Mouse (Mus musculus) induced T-regulatory cell, adult 2 months (primary cell): ENCODE results near the gene Cib3.
A peak's percentile ranks its signal among the peaks of the same experiment; 100 is the strongest.

Source experiments
- DNase-seq: peaks from one replicate; pipeline ENCODE4 v3.0.0-alpha.2; 2012; ENCODE audit warnings: low read depth

Cib3 gene

DNA sequence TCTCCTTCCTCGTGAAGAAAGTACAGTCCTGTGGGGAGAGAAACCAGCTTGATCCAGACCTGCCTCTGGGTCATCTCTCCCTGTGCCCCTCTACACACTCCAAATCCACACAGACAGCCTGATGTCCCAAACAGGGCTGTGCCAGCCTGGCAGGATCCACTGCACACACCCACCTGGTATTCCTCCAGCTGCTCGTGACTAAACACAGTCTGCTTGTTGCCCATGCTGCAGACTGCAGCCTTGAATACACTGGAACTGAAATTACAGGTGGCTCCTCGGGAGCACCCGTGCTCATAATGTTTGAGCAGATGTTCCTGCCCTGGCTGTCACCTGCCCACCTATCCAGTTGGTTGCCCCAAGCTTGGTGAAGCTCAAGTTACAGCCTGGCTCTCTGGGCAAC, at the start of gene Cib3:
Gene Cib3 (minus strand): TSS at position 87 of the 400 bp plus-strand sequence.
- DNase-seq, result no peak

DNA sequence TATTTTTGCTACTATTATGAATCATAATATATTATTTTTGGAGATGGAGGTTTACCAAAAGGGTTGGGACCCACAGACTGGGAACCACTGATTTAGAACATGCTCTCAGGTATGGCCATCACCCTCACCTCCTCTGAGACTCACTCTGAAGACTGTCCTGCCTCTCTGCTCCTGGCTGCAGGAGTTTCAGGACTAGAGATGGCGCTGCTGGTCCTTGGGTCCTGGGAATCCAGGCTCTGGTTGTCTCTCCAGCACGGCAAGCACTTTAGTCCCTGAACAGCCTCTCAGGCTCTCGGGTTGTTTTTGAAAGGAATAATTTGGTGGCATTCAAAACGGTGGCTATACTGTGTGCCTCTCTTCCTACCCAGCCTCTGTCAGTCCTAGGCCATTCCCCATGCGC, 49.2 kb upstream of the Cib3 start:
- no peak for DNase-seq

DNA sequence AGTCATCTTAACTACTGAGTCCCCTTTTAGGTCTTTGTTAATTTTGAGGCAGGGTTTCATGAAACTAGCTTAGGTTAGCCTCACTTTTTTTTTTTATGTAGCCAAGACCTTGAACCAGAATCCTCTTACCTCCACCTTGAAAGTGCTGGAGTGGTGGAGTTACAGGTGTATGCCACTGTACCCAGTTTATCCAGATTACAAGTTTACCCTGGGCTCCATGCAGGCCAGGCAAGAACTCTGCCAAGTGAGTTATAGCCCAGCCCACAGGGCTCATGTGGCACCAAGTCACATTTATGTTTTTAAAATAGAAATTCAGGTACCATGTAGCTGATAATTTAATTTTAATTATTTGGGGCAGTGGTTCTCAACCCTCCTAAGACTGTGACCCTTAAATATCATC, 48.8 kb upstream of the Cib3 start:
- DNase-seq, result no peak

- DNase-seq, result peak; percentile 92
Measured at GRCm38 (mm10) chr8:72261019-72261418, 48.4 kb upstream of the Cib3 start.

GRCm38 (mm10) chr8:72260585-72260984, 47.9 kb upstream of the Cib3 start:
- DNase-seq, result peak; percentile 75

DNA sequence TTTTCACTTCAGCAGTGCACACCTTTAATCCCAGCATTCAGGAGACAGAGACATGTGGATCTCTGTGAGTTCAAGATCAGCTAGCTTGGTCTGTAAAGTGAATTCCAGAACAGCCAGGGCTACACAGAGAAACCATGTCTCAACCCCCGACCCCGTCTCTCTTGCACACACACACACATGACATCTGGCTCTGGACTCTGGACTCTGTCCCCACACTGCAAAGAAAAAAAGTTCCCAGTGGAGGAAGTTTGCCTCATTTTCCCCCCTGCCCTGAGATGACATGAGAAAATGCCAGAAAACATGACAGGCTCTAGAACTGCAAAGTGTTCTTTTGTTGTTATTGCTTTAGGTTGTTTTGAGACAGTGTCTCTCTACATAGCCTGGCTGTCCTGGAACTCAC, 47.2 kb upstream of the Cib3 start:
- DNase-seq, result no peak

GRCm38 (mm10) chr8:72257902-72258238, 45.2 kb upstream of the Cib3 start:
- no peak for DNase-seq

GRCm38 (mm10) chr8:72257171-72257901, 44.7 kb upstream of the Cib3 start:
- peak; percentile 58 for DNase-seq

GRCm38 (mm10) chr8:72244610-72245009, 32.0 kb upstream of the Cib3 start:
- no peak for DNase-seq

DNA sequence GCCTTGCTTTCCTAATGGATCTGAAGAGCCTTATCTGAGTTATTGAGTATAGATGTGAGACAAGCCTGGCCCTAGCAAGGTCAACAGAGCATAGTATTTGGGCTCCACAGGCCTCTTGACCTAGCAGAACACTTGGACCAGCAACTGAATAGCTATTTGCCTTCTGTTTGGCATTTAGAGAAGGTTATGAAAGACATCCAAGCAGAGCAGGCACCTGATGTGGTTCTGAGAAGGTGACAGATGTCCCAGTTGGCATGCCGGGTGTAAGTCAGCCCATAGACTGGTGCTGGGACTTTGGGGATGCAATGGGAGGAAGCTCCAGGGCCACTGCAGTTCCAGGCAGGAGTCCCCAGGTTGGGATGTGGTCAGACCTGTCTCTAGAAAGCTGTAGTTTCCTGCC, 29.6 kb upstream of the Cib3 start:
- DNase-seq, result no peak

GRCm38 (mm10) chr8:72240951-72241350, 28.3 kb upstream of the Cib3 start:
- peak; percentile 44 for DNase-seq

DNA sequence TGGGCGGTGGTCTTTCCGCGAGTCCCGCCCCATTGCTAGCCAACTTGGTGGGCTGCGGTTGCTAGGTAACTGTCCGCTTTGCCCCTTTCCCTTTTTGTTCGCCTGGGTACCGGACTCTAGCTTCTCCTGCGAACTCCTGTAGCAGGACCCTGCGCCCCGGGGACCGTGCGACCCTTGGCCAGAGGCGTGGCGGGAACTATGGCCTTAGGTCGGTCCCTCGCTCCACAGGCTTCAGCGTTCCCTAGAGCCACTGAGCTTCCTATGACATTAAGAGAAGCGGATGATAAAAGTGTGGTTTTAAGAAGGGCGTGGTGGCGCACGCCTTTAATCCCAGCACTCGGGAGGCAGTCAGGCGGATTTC, 27.7 kb upstream of the Cib3 start:
- DNase-seq, result no peak

- peak; percentile 100 for DNase-seq
Measured at GRCm38 (mm10) chr8:72239499-72240402, 27.1 kb upstream of the Cib3 start, which contains the start of gene Ap1m1. Ap1m1 (plus strand) TSS chr8:72240018.

- DNase-seq, result no peak
Measured at GRCm38 (mm10) chr8:72222656-72223055, 10.0 kb upstream of the Cib3 start.

DNA sequence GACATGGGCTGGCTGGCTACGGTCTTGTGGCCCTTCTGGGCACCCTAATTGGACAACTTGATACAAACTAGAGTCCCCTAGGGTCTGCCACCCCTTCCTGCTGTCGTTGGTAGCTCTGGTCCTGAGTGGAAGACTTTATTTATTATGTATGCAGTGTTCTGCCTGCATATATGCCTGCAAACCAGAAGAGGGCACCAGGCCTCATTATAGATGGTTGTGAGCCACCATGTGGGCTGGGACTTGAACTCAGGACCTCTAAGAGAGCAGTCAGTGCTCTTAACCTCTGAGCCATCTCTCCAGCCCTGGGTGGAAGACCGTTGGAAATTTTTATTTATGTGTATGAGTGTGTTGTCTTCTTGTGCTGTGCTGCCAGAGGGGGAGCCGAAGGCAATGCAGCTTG, 8.1 kb upstream of the Cib3 start:
- peak; percentile 54 for DNase-seq

DNA sequence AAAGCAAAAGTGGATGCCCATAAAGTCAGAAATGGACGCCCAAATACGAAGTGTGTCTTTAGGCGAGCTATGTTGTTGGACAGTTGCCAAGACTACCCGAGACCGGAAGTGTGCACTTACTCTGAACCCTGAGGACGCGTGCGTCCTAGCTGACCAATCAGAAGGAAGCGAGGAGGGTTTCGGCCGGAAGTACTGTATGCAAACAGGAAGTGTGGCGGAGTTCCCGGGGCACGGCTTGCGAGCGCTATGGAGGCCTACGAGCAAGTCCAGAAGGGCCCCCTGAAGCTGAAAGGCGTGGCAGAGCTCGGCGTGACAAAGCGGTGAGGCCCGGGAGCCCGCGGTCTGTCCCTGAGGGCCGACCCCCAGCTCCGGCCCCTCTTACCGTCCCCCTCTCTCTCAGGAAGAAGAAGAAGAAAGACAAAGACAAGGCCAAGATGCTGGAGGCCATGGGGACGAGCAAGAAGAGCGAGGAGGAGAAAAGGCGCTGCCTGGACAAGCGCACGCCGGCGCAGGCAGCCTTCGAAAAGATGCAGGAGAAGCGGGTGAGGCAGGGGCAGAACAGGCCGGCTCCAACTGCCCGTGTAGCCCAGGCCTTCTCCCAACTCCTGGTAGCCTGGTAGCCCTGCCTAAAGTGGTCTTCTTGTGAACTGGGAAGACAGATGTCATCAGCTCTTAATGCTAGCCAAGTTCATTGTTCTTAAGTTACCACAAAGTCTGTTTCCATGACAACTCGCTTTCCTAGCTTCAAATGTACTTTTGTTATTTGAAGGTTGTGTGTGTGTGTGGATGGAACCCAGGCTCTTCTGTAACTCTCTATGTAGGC, 7.1 kb upstream of the Cib3 start, which contains the start of gene Fam32a:
Gene Fam32a (plus strand): TSS at position 190 of the 823 bp plus-strand sequence.
- peak; percentile 99 for DNase-seq

GRCm38 (mm10) chr8:72218781-72219540, 6.3 kb upstream of the Cib3 start:
- DNase-seq, result peak; percentile 54

GRCm38 (mm10) chr8:72215871-72216270, 3.2 kb upstream of the Cib3 start:
- peak; percentile 73 for DNase-seq

DNA sequence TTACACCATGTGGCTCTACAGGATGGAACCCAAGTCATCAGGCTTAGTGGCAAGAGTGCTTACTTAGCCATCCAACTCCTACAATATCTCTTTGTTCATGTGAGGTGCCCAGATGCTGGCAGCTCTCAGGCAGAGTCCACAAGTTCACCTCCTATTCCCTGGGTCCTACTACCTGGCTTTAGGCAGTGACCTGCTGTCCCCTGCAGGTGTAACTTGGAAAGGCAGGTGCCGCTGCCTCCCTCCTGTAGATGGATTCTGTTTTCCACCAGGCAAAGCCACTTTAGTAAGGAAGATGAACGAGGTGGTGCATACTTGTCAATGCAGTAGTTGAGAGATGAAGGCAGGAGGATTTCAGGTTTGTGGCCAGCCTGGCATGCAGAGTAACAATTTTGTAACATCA, 2.4 kb upstream of the Cib3 start:
- DNase-seq, result peak; percentile 68

DNA sequence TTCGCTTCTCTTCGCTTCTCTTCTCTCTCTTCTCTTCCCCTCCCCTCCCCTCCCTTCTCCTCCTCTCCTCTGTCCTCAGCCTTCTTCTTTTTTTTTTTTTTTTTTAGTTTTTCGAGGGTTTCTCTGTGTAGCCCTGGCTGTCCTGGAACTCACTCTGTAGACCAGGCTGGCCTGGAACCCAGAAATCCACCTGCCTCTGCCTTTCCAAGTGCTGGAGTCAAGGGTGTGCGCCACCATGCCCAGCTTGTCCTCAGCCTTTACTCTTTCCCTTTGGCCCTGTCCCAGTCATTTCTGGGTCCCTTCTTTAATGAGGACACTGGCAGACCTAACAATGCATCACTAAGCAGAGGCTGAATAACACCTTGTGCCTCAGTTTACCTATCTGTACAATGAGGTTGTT, 899 bp upstream of the Cib3 start, which contains the start of gene Gm11034:
Gene Gm11034 (minus strand): TSS at position 101 of the 400 bp plus-strand sequence.
- no peak for DNase-seq

DNA sequence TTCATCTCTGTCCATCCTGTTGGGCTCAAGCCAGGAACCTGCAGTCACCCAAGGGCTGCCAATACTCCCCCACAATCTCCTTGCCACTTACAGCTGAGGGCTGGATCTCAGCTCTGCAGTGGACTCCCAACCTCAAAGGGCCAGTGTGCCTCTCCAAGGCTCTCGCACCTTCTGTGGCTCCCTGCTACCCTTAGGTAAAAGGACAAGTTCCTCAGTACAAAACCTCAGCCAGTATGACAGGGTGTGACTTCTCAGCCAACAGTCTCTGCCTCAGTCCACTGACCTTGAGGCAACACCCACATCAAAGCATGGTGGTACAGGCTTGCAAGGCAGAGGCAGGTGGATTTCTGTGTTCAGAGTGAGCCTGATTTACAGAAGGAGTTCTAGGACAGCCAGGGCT, 791 bp downstream of the Cib3 start:
- DNase-seq, result no peak
